8 mouse cellular contexts compared by ENCODE assay signal in the genomic region with DNA sequence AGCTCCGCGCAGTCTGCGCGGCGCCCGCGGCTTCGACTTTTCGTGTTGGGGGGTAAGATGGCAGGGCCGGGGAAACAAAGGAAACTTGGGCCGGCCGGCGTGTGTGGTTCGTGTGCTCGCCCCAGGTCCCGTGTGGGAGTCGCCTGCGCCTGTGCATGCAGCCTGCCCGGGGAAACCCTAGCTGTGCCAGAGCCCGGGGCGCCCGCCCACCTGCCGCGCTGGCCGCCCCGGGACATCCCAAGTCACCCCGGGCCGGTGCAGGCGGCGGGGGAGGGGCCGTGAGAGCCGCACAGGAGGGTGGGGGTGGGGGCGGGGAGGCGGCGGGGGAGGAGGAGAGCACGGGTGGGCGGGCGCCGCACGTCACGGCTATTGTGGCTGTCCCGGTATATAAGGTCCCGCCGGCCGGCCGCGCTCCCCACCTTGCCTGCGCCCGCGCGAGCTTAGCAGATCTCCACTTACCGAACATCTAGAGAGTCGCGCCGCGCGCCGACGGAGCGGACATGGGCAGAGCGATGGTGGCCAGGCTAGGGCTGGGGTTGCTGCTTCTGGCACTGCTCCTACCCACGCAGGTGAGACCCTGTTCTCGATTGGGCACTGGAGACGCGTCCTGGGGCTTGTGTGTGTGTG. TPM values are rescaled to one million over a fixed set of nuclear protein-coding genes. Genes with fewer than 3 reads are reported as not detected.
DNase-seq lines count a peak whose midpoint lies in the region; ATAC-seq lines count a peak whose summit lies in the region.

No protein-coding gene starts in this region.

- under 1% methylated on average over 61 of the region's 65 CpGs for WGBS in intestine, embryonic 15.5 days
- WGBS in neural tube, embryonic 14.5 days: under 1% methylated on average over 48 of the region's 65 CpGs

- H3K9ac ChIP-seq in intestine, embryonic 15.5 days: peak overlapping the region; percentile 75
- peak overlapping the region; percentile 98 for H3K9ac ChIP-seq in neural tube, embryonic 14.5 days (replicated peaks; ENCODE audit: low read depth, low read length)

- no peak for DNase-seq in frontal cortex, postnatal 25 days (ENCODE audit: low spot score in 2 of 2)
- peak; percentile 79 for DNase-seq in c-Kit-negative CD71-positive TER-119-positive erythroid progenitor cells, embryonic 14.5 days (ENCODE audit: low read depth, low spot score)
- peak; percentile 58 for DNase-seq in gastrocnemius, postnatal 10 days
- peak; percentile 82 to 84 for DNase-seq in lung, adult 18-20 months
- DNase-seq in thymus, postnatal 0 days (ENCODE audit: low spot score): peak; percentile 83

- no peaks in the 10 kb centered on the region for H3K9me3 ChIP-seq in intestine, embryonic 15.5 days
- no peaks in the 10 kb centered on the region for H3K9me3 ChIP-seq in neural tube, embryonic 14.5 days (ENCODE audit: control insufficient read depth, low read length)

- 0 out of 2 replicates have a peak, but pooled peaks have one; percentile 3 for ATAC-seq in frontal cortex, adult (ENCODE audit: low TSS enrichment)
- peak; percentile 90 for ATAC-seq in intestine, embryonic 15.5 days
- peak; percentile 89 for ATAC-seq in neural tube, embryonic 14.5 days (ENCODE audit: low read depth)

- no peaks in the 10 kb centered on the region for H3K4me1 ChIP-seq in intestine, embryonic 15.5 days (replicated peaks)
- peaks cover 9% of the 10 kb centered on the region; the same call in 1 of the 2 replicates for H3K4me1 ChIP-seq in neural tube, embryonic 14.5 days (ENCODE audit: control insufficient read depth, insufficient read depth, low read length)

- peak overlapping the region; percentile 64 for H3K4me3 ChIP-seq in intestine, embryonic 15.5 days (replicated peaks)
- H3K4me3 ChIP-seq in neural tube, embryonic 14.5 days (ENCODE audit: low read depth, low read length): peak overlapping the region; percentile 71

- peak overlapping the region; percentile 95 for H3K4me2 ChIP-seq in intestine, embryonic 15.5 days (replicated peaks)
- peak overlapping the region; percentile 84 for H3K4me2 ChIP-seq in neural tube, embryonic 14.5 days (ENCODE audit: low read depth, low read length)

- H3K27me3 ChIP-seq in intestine, embryonic 15.5 days (replicated peaks): no peaks in the 10 kb centered on the region
- H3K27me3 ChIP-seq in neural tube, embryonic 14.5 days (ENCODE audit: control insufficient read depth, insufficient read depth, low read length): no peaks in the 10 kb centered on the region

- H3K36me3 ChIP-seq in intestine, embryonic 15.5 days: no peaks in the 10 kb centered on the region
- H3K36me3 ChIP-seq in neural tube, embryonic 14.5 days (ENCODE audit: control insufficient read depth, insufficient read depth, low read length): peaks cover 10% of the 10 kb centered on the region; the same call in 1 of the 2 replicates

- H3K27ac ChIP-seq in intestine, embryonic 15.5 days: peak overlapping the region; percentile 96
- H3K27ac ChIP-seq in neural tube, embryonic 14.5 days (ENCODE audit: low read depth, low read length): peak overlapping the region; percentile 99

RNA-seq across cellular contexts. Expression of a gene that starts 0.8 kb away (rescaled TPM):
- 10 to 100 TPM; 40.0 to 67.0 TPM for total RNA-seq in gastrocnemius, postnatal 10 days (2021)
- polyA plus RNA-seq in intestine, embryonic 15.5 days (2015; fragmentation: Nextera tagmentation; extraction: Ambion mirVana): 189 and 204 TPM in 2 replicates
- 1,170 and 1,195 TPM in 2 replicates for polyA plus RNA-seq in neural tube, embryonic 14.5 days (2014; fragmentation: Nextera tagmentation; extraction: Ambion mirVana)
- 169 and 194 TPM in 2 replicates for polyA plus RNA-seq in thymus, postnatal 0 days (2015; fragmentation: Nextera tagmentation; extraction: Ambion mirVana)

RNA-seq across cellular contexts. Expression of a gene that starts 38.1 kb away (rescaled TPM):
- 10 to 100 TPM; 91.5 to 98.3 TPM for total RNA-seq in gastrocnemius, postnatal 10 days (2021)
- polyA plus RNA-seq in intestine, embryonic 15.5 days (2015; fragmentation: Nextera tagmentation; extraction: Ambion mirVana): 77.0 and 77.4 TPM in 2 replicates
- polyA plus RNA-seq in neural tube, embryonic 14.5 days (2014; fragmentation: Nextera tagmentation; extraction: Ambion mirVana): 71.8 and 76.5 TPM in 2 replicates
- polyA plus RNA-seq in thymus, postnatal 0 days (2015; fragmentation: Nextera tagmentation; extraction: Ambion mirVana): 48.4 and 54.3 TPM in 2 replicates

RNA-seq across cellular contexts. Expression of a gene that starts 55.0 kb away (rescaled TPM):
- total RNA-seq in gastrocnemius, postnatal 10 days (2021): 1 to 10 TPM; 4.7 to 5.2 TPM
- 11.9 and 12.6 TPM in 2 replicates for polyA plus RNA-seq in intestine, embryonic 15.5 days (2015; fragmentation: Nextera tagmentation; extraction: Ambion mirVana)
- 17.9 and 26.8 TPM in 2 replicates for polyA plus RNA-seq in neural tube, embryonic 14.5 days (2014; fragmentation: Nextera tagmentation; extraction: Ambion mirVana)
- polyA plus RNA-seq in thymus, postnatal 0 days (2015; fragmentation: Nextera tagmentation; extraction: Ambion mirVana): 30.6 and 33.2 TPM in 2 replicates

Comparison
In these comparisons a context has a peak if more than half of its experiments do, and no peak if none do; other contexts are left out.
1. ATAC-seq: peak in every context shown above with its lines; median percentile 90 in intestine, embryonic 15.5 days; 89 in neural tube, embryonic 14.5 days; 3 in frontal cortex, adult.
2. DNase-seq: peak in c-Kit-negative CD71-positive TER-119-positive erythroid progenitor cells, embryonic 14.5 days (single experiment), gastrocnemius, postnatal 10 days (single experiment), lung, adult 18-20 months (2 of 2) and thymus, postnatal 0 days (single experiment); none in frontal cortex, postnatal 25 days (0 of 2).